Mouse (Mus musculus) spleen, adult 12 weeks (tissue): ENCODE data around the gene Kpna7.
"Not testable (repeated sequence)": the region's sequence is repeated elsewhere in the genome, so short reads cannot be mapped to it uniquely, and the experiment has no call there.

Experiments
- DNase-seq: peaks from one replicate; pipeline ENCODE4 v3.0.0; 2022; ENCODE audit warnings: low spot score

Gene Kpna7

GRCm38 (mm10) chr5:145102706-145103105 is 18.9 kb upstream of the Kpna7 start:
- no peak for DNase-seq

- not testable (repeated sequence) for DNase-seq
Measured at GRCm38 (mm10) chr5:145101451-145101850, 17.6 kb upstream of the Kpna7 start.

DNA sequence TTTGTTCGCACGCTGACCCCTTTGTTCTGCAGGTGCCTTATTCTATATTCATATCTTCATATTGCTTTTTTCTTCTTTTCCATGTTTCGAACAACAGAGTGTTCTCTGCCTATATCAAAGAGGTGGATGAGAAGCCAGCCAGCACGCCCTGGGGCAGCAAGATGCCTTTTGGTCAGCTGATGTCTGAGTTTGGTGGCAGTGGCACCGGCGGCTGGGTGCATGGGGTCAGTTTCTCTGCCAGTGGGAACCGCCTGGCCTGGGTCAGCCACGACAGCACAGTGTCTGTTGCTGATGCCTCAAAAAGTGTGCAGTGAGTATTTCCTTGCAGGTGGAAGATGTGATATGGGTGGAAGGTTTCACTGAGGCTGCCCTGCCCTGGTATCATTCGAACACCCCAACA is 17.1 kb upstream of the Kpna7 start:
- DNase-seq = no peak

GRCm38 (mm10) chr5:145098340-145098821 is 14.6 kb upstream of the Kpna7 start:
- no peak for DNase-seq

GRCm38 (mm10) chr5:145096195-145096594 is 12.4 kb upstream of the Kpna7 start:
- no peak for DNase-seq

GRCm38 (mm10) chr5:145089878-145090277 is 6.0 kb upstream of the Kpna7 start:
- no peak for DNase-seq

DNA sequence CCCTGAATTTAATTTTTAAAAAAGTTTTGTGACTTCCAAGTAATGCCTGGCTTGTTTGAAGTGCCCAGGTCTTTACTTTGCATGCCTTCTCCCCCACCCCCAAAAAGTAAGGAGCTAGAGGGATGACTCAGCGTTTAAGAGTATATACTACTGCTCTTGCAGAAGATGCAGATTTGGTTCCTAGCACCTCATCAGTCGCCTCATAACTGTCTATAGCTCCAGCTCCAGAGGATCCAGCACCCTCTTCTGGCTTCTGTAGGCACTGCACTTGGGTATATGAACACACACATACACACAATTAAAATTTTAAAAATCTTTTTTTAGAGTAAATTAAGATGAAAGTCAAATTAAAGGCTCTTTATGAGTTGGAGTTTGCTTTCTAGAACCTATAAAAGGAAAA is 4.4 kb upstream of the Kpna7 start:
- no peak for DNase-seq

GRCm38 (mm10) chr5:145084822-145085221 is 992 bp upstream of the Kpna7 start:
- DNase-seq = no peak

DNA sequence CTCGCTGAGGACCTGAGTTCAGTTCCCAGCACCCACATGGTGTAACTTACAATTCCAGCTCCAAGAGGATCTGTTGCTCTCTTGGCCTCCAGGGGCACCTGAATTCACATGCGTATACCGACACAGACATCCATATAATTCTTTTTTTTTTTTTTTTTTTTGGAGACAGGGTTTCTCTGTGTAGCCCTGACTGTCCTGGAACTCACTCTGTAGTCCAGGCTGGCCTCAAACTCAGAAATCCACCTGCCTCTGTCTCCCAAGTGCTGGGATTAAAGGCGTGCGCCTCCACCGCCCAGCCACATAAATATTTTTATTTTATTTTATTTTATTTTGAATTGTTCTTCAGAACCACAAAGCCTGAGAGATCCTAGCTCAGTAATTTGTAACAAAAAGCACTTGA is 629 bp downstream of the Kpna7 start:
- DNase-seq = not testable (repeated sequence)

- DNase-seq = no peak
Measured at GRCm38 (mm10) chr5:145081866-145082613, 1.8 kb downstream of the Kpna7 start.

GRCm38 (mm10) chr5:145075081-145075480 is 8.7 kb downstream of the Kpna7 start:
- no peak for DNase-seq

DNA sequence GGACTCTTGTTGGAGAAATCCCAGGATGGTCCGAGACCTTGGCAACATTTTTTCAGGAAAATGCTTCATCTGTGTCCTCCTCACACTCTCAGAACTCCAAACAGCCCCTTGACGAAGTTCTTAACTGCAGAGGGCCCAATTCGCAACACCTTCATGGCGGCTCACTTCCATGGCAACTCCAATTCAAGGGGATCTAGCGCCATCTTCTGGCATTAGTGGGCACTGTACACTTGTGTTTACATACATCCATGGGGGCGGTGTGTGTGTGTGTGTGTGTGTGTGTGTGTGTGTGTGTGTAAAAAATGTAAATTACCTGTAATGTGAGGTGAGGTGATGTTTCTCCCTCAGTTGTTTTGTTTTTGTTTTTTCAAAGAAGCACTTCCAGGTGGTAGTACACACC is 12.5 kb downstream of the Kpna7 start:
- no peak for DNase-seq

DNA sequence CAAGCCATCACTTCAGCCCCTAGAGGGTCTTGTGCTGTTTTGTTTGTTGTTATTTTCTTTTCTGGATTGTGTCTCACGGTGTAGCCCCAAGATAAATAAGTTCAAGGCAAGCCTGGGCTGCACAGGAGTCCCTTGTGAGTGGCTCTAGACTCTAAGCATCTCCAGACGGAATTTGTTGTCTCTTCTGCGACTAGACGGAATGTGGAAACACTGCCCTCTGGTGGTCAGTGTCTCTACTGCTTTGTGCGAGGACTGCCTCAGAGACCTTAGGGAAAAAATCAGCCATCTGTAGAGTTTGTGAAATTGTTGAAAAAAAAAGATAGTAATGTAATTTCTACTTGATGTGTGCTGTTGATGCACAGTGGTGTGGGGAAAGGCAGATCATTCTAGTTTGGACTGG is 14.1 kb downstream of the Kpna7 start:
- DNase-seq = peak; percentile 37

DNA sequence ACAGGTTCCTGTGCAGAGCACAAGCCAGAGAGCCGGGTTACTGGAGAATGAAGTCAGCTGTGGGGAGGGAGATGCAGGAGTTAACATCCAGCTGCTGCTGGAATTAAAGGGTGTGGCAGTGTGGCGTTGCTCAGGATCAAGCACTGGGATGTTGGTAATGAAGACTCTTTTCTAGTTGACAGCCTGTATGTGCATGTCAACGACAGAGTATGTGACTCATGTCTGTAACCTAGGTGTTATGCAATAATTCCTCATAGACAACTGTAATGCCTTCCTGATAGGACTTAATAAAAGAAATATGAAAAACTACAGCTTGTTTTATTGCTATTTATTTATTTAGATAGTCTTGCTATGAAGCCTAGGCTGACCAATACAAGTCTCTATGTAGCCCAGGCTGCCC is 15.0 kb downstream of the Kpna7 start:
- no peak for DNase-seq

DNA sequence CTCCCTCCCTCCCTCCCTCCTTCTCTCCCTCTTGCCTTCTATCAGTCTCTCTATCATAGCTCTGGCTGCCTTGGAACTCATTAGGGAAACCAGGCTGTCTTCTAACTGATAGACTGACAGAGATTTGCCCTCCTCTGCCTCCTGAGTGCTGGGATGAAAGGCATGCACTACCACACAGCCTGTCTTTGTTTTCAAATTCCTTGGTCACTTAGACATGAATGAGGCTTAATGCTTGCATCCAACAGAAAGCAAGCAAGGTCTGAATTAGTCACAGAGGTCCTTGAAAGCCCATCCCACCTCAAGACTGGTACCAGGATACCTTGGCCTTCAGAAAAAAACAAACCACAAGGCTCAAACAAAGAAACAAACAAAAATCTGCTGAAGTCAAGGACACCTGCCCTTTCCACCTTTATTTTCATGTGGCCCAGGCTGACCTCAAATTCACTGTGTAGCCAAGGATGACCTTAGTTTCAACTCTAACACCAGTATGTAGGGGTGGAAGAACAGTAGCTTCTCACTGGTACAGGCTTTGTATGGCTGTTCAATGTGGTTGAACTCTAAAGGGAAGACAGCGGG is 19.0 kb downstream of the Kpna7 start:
- DNase-seq = no peak

DNA sequence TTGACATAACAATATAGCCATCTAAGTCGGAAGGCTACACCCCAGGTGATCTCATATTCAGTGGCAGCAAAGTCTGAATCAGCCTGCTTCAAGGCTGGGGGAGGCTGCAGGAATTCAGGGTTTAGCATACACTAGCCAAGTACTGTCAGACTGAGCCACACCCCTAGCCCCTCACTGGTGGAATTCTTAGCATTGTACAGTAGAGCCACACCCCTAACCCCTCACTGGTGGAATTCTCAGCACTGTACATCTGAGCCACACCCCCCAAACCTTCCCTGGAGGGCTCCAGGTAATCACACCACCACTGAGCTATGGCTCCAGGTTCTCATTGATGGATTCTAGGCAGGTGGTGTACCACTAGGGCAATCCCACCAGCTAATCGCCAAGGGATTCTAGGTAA is 24.3 kb downstream of the Kpna7 start:
- no peak for DNase-seq

DNA sequence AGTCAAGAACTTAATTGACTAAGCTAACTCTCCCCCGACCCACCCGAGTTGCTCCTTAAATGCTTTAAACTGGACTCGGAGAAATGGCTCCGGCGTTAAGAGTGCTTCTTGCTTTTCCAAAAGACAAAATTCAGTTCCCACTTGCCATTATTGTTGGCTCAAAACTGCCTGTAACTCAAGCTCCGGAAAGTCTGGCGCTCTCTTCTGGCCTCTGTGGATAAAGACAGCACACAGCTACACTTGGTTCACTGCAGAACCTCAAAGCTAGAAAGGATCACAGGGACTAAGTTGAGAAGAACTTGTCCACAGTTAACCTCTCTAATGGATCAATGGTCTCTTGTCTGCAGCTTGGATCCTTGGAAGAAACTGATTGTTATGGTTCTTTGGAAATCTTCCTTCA is 25.1 kb downstream of the Kpna7 start:
- DNase-seq = no peak

GRCm38 (mm10) chr5:145057907-145058306 is 25.9 kb downstream of the Kpna7 start:
- DNase-seq = no peak

DNA sequence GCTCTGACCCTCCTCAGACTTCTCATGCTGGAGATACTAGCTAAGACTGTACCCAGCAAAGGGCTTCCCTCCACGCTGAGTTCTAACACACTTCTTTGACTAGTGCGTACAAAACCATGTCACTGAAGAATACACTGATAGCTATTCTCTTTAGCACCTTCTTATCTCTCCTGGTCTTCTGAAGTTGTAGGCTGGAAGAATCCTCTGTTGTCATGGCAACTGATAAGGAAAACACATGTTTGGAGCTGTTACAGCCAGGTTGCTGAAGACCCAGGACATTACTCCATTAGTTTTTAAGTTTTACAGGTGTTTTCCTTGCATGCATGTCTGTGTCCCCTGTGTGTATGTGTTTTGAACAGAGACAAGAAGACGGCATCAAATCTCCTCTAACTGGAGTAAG is 29.6 kb downstream of the Kpna7 start:
- not testable (repeated sequence) for DNase-seq

GRCm38 (mm10) chr5:145042690-145043089 is 41.1 kb downstream of the Kpna7 start, which contains the start of gene 1700018F24Rik:
TSS of gene 1700018F24Rik (plus strand) at chr5:145042990.
- DNase-seq = not testable (repeated sequence)

GRCm38 (mm10) chr5:145041628-145042027 is 42.2 kb downstream of the Kpna7 start:
- no peak for DNase-seq

- DNase-seq = not testable (repeated sequence)
Measured at GRCm38 (mm10) chr5:145032391-145032790, 51.4 kb downstream of the Kpna7 start, which contains the start of gene Gm4871. TSS of gene Gm4871 (minus strand) at chr5:145032754.

GRCm38 (mm10) chr5:145030476-145030875 is 53.4 kb downstream of the Kpna7 start:
- not testable (repeated sequence) for DNase-seq

- DNase-seq = not testable (repeated sequence)
Measured at GRCm38 (mm10) chr5:145020712-145021111, 63.1 kb downstream of the Kpna7 start.
